Mouse (Mus musculus): ENCODE results near the gene Fam98c. TPM values are rescaled to one million over a fixed set of nuclear protein-coding genes. Genes with fewer than 3 reads are reported as not detected.
"Not testable (repeated sequence)": the region's sequence is repeated elsewhere in the genome, so short reads cannot be mapped to it uniquely, and the experiment has no call there.

Gene Fam98c
- 21.8 and 27.9 TPM in 2 replicates for polyA plus RNA-seq (2015; fragmentation: Nextera tagmentation; extraction: Ambion mirVana)

DNA sequence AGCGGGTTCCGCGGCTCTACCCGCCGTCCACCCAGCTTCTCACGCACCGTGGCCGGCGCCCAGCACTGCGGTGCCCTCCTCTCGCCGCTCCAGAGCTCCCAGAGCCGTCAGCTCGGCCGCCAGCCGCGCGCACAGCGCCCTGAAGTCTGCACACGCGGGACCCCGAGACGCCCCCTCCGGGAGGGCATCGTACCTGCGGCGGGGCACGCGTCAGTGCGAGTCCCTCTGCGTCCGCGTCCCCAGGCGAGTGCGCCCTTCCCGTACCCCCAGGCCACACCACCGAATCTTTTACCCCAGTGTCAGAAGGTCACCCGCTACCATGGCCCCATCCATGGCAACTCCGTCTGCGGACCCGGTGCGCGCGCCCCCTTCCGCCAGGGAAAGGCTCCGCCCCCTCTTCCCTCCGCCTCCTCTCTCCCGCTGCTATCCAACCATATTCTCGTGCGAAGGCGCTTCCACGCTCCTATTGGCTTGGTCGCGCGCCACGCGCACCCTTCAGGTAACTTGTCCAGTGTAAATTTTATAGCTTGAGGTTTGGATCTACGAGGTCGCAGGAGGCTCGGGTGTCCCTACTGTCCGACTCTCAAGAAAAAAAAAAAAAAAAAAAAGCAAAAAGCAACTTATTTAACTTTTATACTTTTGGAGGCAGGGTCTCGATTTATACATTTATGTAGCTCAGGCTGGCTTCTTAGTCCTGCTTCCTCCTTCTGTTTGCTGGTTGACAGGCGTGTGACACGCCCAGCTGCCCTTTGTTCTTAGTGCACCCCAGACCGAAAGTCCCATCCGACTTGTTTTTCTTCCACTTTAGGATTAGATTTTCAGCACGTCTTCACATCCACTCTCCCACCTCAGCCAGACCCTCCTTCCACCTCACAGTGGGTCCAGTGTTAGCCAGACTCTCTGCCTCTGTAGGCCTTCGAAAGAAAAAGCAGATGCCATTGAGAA, at the start of gene Fam98c:
Gene Fam98c, minus strand, starts transcription at position 397 of the 945 bp plus-strand sequence.
- WGBS, result 2% methylated on average over 66 of the region's 68 CpGs
- peak within 1 kb of the TSS; percentile 89 for H3K4me3 ChIP-seq
- H3K27me3 ChIP-seq (replicated peaks), result 0 out of 2 replicates have a peak, but pooled peaks cover 9% of the 10 kb centered on the region
- ATAC-seq (replicated peaks), result peak; percentile 87
- H3K27ac ChIP-seq, result peak within 1 kb of the TSS; percentile 86
- H3K9me3 ChIP-seq, result no peaks in the 10 kb centered on the region
- peak within 1 kb of the TSS; percentile 73 for H3K9ac ChIP-seq
- H3K4me2 ChIP-seq, result peak within 1 kb of the TSS; percentile 80
- no peaks in the 10 kb centered on the region for H3K36me3 ChIP-seq (replicated peaks)
- peaks cover 11% of the 10 kb centered on the region for H3K4me1 ChIP-seq

DNA sequence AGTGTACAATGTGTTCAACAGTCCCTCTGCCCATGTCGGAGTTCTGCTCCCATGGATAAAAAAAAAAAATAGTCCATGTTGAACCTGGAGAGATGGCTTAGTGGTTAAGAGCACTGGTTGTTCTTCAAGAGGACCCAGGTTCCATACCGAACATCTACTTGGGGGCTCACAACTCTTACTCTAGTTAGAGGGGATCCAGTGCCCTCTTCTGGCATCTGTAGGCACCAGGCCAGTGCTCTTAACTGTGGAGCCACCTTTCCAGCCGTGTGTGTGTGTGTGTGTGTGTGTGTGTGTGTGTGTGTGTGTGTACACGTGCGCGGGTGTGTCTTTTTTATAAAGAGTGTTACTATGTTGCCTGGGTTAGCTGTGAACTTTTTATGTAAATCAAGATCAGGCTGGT, 46.5 kb upstream of the Fam98c start:
- no peak overlapping the region for H3K9ac ChIP-seq
- H3K36me3 ChIP-seq (replicated peaks), result no peaks in the 10 kb centered on the region
- no peaks in the 10 kb centered on the region for H3K4me1 ChIP-seq
- no peaks in the 10 kb centered on the region for H3K9me3 ChIP-seq
- no peak overlapping the region for H3K27ac ChIP-seq
- ATAC-seq (replicated peaks), result no peak
- no peak overlapping the region for H3K4me3 ChIP-seq
- WGBS, result 83% methylated on average over 6 of the region's 6 CpGs
- no peaks in the 10 kb centered on the region for H3K27me3 ChIP-seq (replicated peaks)
- H3K4me2 ChIP-seq, result no peak overlapping the region

DNA sequence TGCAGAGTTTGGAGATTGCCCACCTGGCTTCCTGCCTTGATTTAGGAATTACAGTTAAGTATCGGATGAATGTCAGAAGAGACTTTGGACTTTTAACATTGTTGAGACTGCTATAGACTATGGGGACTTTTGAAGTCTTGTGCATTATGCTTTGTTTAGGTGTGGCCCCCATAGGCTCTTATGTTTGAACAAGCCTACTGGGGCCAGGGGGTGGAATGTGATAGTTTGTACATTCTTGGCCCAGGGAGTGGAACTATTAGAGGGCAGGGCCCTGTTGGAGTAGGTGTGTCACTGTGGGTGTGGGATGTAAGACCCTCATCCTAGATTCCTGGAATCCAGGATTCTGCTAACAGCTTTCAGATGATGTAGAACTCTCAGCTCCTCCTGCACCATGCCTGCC, 38.2 kb upstream of the Fam98c start:
- H3K27me3 ChIP-seq (replicated peaks); H3K9me3 ChIP-seq; H3K9ac ChIP-seq; ATAC-seq (replicated peaks); H3K4me1 ChIP-seq; H3K36me3 ChIP-seq (replicated peaks); H3K4me2 ChIP-seq; H3K4me3 ChIP-seq; H3K27ac ChIP-seq: not testable (repeated sequence)
- 88% methylated on average over 1 of the region's 1 CpGs for WGBS

DNA sequence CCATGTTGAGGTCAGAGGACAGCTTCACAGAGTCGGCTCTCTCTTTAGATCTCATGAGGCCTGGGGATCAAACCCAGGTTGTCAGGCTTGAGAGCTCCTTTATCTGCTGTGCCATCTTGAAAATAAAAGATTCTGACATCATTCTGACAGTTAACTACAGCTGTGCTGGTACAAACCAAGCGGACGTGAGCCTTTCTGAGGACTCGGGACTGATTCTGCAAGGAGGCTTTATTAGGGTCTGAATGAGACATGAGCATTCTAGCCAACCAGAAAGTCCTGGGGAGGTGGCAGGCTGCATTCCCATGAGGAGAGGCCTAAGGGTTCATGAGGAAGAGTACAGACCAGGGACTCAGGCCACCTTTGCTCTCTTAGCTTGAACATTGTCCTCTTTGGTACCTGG, 25.3 kb upstream of the Fam98c start:
- 86% methylated on average over 4 of the region's 4 CpGs for WGBS
- peak overlapping the region; percentile 79 for H3K27ac ChIP-seq
- H3K4me1 ChIP-seq, result peaks cover 21% of the 10 kb centered on the region
- H3K27me3 ChIP-seq (replicated peaks); H3K36me3 ChIP-seq (replicated peaks); ATAC-seq (replicated peaks); H3K9ac ChIP-seq; H3K9me3 ChIP-seq: not testable (repeated sequence)
- H3K4me3 ChIP-seq, result 0 out of 2 replicates have a peak overlapping the region, but pooled peaks have one; percentile 78
- peak overlapping the region; percentile 71; the same call in 1 of the 2 replicates for H3K4me2 ChIP-seq

DNA sequence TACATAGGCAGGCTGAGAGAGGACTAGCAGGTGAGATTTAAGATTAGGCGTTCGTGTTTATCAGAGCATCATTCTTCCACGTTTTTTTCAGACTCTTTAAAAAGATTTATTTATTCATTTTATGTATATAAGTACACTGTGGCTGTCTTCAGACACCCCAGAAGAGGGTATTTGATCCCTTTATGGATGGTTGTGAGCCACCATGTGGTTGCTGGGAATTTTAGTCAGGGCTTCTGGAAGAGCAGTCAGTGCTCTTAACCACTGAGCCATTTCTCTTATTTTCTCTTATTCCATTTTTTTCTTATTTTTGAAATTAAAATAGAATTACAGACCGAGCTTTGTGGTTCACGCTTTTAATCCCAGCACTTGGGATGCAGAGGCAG, 24.8 kb upstream of the Fam98c start:
- H3K36me3 ChIP-seq (replicated peaks), result peaks cover 6% of the 10 kb centered on the region; the same call in 1 of the 2 replicates
- peak; percentile 56 for ATAC-seq (replicated peaks)

DNA sequence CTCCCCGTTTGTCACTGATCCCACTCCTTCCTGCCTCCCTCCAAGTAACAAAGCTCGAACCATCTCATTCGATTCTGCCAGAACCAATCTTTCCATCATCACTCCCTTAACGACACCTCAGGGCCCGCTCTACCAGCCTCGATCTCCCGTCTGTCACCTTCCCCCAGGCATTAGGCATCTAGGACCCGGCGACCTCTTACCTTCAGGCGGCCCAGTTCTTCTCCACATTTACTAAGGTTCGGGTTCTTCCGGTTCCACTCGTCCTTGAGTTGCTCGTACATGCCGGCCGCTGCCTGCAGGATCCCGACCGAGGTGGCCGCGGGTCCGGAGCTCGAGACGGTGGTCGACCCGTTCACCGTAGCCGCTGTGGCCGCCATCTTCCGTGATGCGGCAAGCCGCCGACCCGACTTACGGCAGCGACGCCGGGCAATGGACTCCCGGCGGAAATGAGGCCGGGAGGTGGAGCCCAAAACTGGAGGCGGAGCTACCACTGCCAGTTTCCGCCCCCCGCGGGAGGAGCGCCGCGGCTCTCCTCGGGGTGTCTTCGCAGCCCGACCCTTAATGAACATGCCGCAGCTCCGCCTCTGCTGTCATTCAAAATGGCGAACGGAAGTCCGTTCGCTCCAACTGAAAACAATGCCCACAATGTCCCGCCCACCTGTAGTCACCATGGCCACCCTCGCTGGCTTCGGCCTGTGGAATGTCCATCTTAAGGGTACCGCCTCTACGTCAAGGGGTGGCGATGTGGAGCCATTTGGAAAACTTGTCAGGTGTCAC, 24.2 kb upstream of the Fam98c start, which contains the start of gene Psmd8:
Gene Psmd8, minus strand, starts transcription at position 625 of the 777 bp plus-strand sequence.
- no peaks in the 10 kb centered on the region for H3K9me3 ChIP-seq
- H3K27me3 ChIP-seq (replicated peaks), result 0 out of 2 replicates have a peak, but pooled peaks cover 3% of the 10 kb centered on the region
- H3K4me1 ChIP-seq, result peaks cover 21% of the 10 kb centered on the region
- H3K36me3 ChIP-seq (replicated peaks), result peaks cover 12% of the 10 kb centered on the region
- peak; percentile 94 for ATAC-seq (replicated peaks)
- peak within 1 kb of the TSS; percentile 78 for H3K4me3 ChIP-seq
- peak within 1 kb of the TSS; percentile 79 for H3K27ac ChIP-seq
- H3K4me2 ChIP-seq, result peak within 1 kb of the TSS; percentile 71
- WGBS, result under 1% methylated on average over 62 of the region's 62 CpGs
- peak within 1 kb of the TSS; percentile 88 for H3K9ac ChIP-seq

More for the DNA sequence above, 24.8 kb upstream of the Fam98c start:
- Histone ChIP-seq H3K4me1 (peaks cover 21% of the 10 kb centered on the region), H3K4me2 (peak overlapping the region; percentile 71), H3K27ac (peak overlapping the region; percentile 79), H3K4me3 (peak overlapping the region; percentile 78), H3K9ac (peak overlapping the region; percentile 8; the same call in 1 of the 2 replicates), H3K27me3 (replicated peaks) (0 out of 2 replicates have a peak, but pooled peaks cover under 1% of the 10 kb centered on the region), H3K9me3 (no peaks in the 10 kb centered on the region)
- 41% methylated on average over 5 of the region's 5 CpGs for WGBS

DNA sequence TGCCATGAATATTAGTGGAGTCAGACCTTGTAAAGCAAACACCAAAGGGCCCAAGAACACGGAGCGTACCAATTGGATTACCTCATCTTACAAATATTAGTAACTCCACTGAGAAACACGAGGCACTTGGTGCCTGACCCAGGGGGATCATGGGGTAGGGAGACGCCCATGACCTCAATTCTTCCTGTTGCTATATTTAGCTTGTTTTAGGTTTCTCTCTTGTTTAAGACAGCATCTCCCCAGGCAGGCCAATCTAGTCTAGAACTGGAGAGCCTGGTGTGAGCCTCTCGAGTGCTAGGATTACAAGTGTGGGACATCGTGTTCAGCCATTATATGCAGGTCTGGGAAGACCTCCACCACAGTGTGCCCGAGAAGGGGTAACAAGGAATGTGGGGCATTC, 23.3 kb upstream of the Fam98c start:
- Histone ChIP-seq H3K4me2 (peak overlapping the region; percentile 71), H3K9ac (peak overlapping the region; percentile 88; the same call in 1 of the 2 replicates), H3K9me3 (no peaks in the 10 kb centered on the region), H3K4me3 (peak overlapping the region; percentile 78), H3K27me3 (replicated peaks) (peaks cover 10% of the 10 kb centered on the region; the same call in 1 of the 2 replicates), H3K4me1 (peaks cover 21% of the 10 kb centered on the region), H3K36me3 (replicated peaks) (peaks cover 19% of the 10 kb centered on the region), H3K27ac (no peak overlapping the region)
- ATAC-seq (replicated peaks), result no peak
- 58% methylated on average over 7 of the region's 7 CpGs for WGBS

DNA sequence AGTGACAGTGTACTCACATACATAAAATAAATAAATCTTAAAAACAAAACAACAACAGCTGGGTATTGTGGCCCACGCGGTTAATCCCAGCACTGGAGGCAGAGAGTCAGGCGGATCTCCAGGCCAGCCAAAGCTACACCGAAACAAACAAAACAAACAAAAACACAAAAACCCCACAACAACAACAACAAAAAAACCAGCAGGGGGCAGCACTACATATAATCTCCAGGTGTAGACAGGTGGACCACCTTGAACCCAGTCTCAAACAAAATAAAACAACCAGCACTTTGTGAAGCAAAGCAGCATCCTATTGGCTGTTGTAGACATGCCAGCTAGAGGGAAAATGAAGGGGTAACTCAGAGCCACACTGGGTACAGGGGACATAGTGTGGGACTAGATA, 22.1 kb upstream of the Fam98c start:
- peaks cover 21% of the 10 kb centered on the region for H3K4me1 ChIP-seq
- no peak for ATAC-seq (replicated peaks)
- no peak overlapping the region for H3K9ac ChIP-seq
- no peak overlapping the region for H3K4me3 ChIP-seq
- WGBS, result 85% methylated on average over 4 of the region's 4 CpGs
- no peak overlapping the region for H3K27ac ChIP-seq
- H3K36me3 ChIP-seq (replicated peaks), result peaks cover 25% of the 10 kb centered on the region
- H3K9me3 ChIP-seq, result no peaks in the 10 kb centered on the region
- no peak overlapping the region for H3K4me2 ChIP-seq
- H3K27me3 ChIP-seq (replicated peaks), result peaks cover 22% of the 10 kb centered on the region

DNA sequence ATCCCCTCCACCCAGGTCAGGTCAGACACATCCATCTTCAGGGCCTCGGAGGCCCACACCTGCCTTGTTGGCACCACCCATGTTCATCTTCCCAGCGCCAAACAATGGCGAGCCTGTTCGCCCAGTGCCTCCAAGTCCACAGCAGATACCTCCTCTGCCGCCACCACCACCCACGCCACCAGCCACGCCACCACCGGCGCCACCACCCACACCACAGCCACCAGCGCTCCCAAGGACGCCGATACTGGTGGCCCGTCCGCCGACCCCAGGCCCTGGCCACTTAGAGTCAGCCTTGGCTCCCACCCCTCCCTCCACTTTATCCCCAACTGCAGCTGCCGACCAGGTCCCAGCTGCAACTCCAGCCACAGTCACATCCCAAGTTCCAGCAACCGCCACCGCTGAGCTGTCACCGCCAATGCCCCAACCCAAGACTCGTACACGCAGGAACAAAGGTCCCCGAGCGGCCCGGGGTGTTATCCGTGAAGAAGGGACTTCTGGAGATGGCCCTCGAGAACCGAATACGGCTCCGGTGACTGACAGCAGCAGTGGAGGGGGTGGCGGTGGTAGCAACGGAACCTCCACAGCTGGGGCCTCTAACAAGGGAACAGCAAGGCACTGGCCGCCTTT, 16.5 kb upstream of the Fam98c start:
- WGBS, result 35% methylated on average over 32 of the region's 32 CpGs
- no peak overlapping the region for H3K4me2 ChIP-seq
- H3K4me1 ChIP-seq, result peaks cover 37% of the 10 kb centered on the region
- ATAC-seq (replicated peaks), result no peak
- H3K9me3 ChIP-seq, result no peaks in the 10 kb centered on the region
- no peak overlapping the region for H3K9ac ChIP-seq
- H3K36me3 ChIP-seq (replicated peaks), result peaks cover 25% of the 10 kb centered on the region
- H3K4me3 ChIP-seq, result no peak overlapping the region
- peaks cover 49% of the 10 kb centered on the region for H3K27me3 ChIP-seq (replicated peaks)
- no peak overlapping the region for H3K27ac ChIP-seq

DNA sequence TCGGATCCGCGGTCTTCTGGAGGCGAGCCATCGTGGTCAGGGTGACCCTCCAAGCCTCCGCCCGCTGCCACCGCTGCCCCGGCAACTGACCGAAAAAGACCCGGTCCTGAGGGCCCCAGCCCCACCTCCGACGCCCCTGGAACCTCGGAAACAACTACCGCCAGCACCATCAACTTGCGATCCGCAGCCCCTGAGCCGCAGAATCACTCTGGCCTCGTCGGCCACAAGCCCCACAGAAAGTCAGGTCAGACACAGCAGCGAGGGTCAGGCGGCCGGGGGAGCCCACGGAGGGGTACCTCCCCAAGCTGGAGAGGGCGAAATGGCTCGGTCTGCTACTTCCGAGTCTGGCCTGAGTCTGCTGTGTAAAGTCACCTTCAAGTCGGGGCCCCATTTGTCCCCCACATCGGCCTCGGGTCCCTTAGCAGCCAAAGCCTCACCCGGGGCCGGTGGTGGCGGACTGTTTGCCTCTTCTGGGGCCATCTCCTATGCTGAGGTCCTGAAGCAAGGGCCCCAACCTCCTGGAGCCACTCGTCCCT, 15.6 kb upstream of the Fam98c start:
- H3K27me3 ChIP-seq (replicated peaks), result peaks cover 49% of the 10 kb centered on the region
- peaks cover 25% of the 10 kb centered on the region for H3K36me3 ChIP-seq (replicated peaks)
- H3K4me1 ChIP-seq, result peaks cover 39% of the 10 kb centered on the region
- H3K27ac ChIP-seq, result no peak overlapping the region
- 5% methylated on average over 34 of the region's 34 CpGs for WGBS
- H3K4me2 ChIP-seq, result peak overlapping the region; percentile 66
- ATAC-seq (replicated peaks), result no peak
- H3K4me3 ChIP-seq, result peak overlapping the region; percentile 60; the same call in 1 of the 2 replicates
- no peak overlapping the region for H3K9ac ChIP-seq
- no peaks in the 10 kb centered on the region for H3K9me3 ChIP-seq

DNA sequence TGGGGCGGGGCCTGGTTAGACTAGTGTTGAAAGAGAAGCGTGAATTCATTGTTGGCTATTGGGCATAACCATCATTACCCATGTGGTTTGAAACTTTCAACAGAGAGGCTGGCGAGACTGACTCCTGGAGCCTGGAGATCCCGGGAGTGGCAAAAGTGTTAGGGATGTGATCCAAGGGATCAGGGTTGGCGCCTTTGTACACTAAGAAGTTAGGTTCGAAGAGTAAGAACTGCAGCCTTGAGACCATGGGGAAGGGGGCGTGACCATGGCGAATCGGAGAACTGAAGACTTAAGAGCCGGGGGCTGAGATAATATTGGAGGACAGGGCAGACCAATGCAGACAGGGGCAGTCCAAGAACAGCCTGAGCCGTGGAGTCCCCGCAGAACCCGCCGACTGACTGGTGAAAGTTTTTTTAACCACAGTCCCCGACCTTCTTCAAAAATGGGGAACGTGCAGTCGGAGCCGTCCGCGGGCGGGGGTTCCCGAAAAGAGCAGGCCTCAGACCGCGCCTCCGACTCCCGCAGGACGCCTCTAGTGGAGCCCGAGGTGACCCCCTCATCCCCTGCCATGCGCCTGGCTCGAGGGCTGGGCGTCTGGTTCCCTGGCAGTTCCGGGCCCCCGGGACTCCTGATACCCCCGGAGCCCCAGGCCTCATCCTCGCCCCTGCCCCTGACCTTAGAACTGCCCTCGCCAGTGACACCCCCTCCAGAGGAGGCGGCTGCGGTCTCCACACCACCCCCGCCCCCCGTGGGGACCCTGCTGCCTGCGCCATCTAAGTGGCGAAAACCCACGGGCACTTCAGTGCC, 14.9 kb upstream of the Fam98c start:
- no peak for ATAC-seq (replicated peaks)
- Histone ChIP-seq H3K36me3 (replicated peaks) (peaks cover 20% of the 10 kb centered on the region), H3K27ac (no peak overlapping the region), H3K27me3 (replicated peaks) (peaks cover 49% of the 10 kb centered on the region), H3K4me2 (peak overlapping the region; percentile 66), H3K4me3 (peak overlapping the region; percentile 60), H3K4me1 (peaks cover 39% of the 10 kb centered on the region), H3K9me3 (no peaks in the 10 kb centered on the region), H3K9ac (no peak overlapping the region)
- 1% methylated on average over 43 of the region's 43 CpGs for WGBS
